In the genomic region with DNA sequence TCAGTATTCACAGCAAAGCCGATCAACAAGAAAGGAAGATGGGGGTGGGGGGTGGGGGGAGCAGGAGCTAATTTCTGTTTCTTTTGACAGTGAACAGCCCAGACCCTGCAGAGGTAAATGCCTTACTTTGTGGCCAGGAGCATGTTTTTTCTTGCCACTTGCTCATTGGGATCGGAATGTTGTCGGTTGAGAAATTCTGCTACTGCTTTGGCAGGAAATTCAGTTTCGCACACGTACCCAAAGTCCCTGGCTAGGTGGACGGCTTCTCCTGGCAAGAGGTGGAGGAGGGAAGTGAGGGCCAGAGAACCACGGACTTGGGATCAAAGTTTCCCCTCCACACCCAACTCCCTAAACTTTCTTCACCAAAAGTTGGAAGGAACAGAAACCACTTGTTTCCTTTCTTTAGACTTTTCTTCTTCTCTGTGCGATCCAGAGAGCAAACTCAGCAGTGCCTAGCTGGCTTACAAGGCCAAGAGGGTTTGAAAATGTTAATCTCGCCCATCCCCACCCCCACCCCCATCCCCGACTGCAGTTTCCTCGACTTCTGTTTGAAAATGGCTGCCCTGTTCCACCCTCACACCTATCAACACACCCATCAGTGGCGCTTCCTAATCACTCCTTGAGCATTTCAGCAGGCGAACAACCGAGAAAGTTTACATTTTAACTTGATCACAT, we compare ENCODE assay signal across 19 mouse cellular contexts. TPM values are rescaled to one million over a fixed set of nuclear protein-coding genes. Genes with fewer than 3 reads are reported as not detected.
A peak's percentile ranks its signal among the peaks of the same experiment; 100 is the strongest.
DNase-seq lines count a peak whose midpoint lies in the region; ATAC-seq and TF ChIP-seq lines count a peak whose summit lies in the region.
"Had no signal": no experiment of that assay in that cellular context is flagged by ENCODE, and none has a peak within 500 bp of the region (broad histone marks: within the 10 kb centered on the region; RNA-seq: fewer than 3 reads in every experiment).

No protein-coding gene starts in this region.

- H3K27ac ChIP-seq in heart, embryonic 10.5 days = no peak overlapping the region
- H3K27ac ChIP-seq in lung, embryonic 14.5 days (ENCODE audit: low read depth) = no peak overlapping the region
- peak overlapping the region; percentile 28; the same call in 1 of the 2 replicates for H3K27ac ChIP-seq in embryonic facial prominence, embryonic 11.5 days (replicated peaks; ENCODE audit: low read depth, low read length)
- H3K27ac ChIP-seq in limb, embryonic 14.5 days (replicated peaks; ENCODE audit: low read depth, low read length) = peak overlapping the region; percentile 33; the same call in 1 of the 2 replicates
- H3K27ac ChIP-seq: forebrain, embryonic 15.5 days; heart, embryonic 15.5 days; lung, embryonic 15.5 days; midbrain, embryonic 12.5 days had no signal

- TF ChIP-seq POLR2A in limb, embryonic 14.5 days (IDR thresholded peaks at IDR 0.05; ENCODE audit: borderline replicate concordance, extremely low read depth, insufficient read depth, insufficient read length) = no peak

- peak; percentile 56 for DNase-seq in heart, embryonic 10.5 days (ENCODE audit: low spot score)
- DNase-seq in heart, postnatal 14 days = no peak
- no peak for DNase-seq in lung, embryonic 14.5 days
- DNase-seq in lung, postnatal 4 days = no peak
- peak; percentile 51 for DNase-seq in embryonic facial prominence, embryonic 11.5 days (ENCODE audit: low spot score)
- DNase-seq in limb, embryonic 14.5 days (ENCODE audit: low spot score) = no peak
- DNase-seq in layer of hippocampus, adult 9-10 months (ENCODE audit: low spot score) = no peak
- DNase-seq in adrenal gland, postnatal 14 days = no peak
- DNase-seq: adrenal gland, postnatal 25 days; cerebellum, adult 9-11 months; embryo, embryonic 11 days; gastrocnemius, postnatal 10 days; kidney, postnatal 10 days; left cerebral cortex, postnatal 4 days; thymus, postnatal 36 days had no signal

- H3K27me3 ChIP-seq in heart, embryonic 10.5 days (ENCODE audit: insufficient read depth, poor library complexity, severe bottlenecking) = peaks cover 81% of the 10 kb centered on the region
- peaks cover 86% of the 10 kb centered on the region for H3K27me3 ChIP-seq in lung, embryonic 14.5 days (ENCODE audit: insufficient read depth, low read length)
- peaks cover 7% of the 10 kb centered on the region for H3K27me3 ChIP-seq in embryonic facial prominence, embryonic 11.5 days (ENCODE audit: control insufficient read depth, insufficient read depth, low read length)
- peaks cover 51% of the 10 kb centered on the region for H3K27me3 ChIP-seq in limb, embryonic 14.5 days (ENCODE audit: control insufficient read depth, insufficient read depth, low read length)

- H3K9ac ChIP-seq in lung, embryonic 14.5 days = no peak overlapping the region
- H3K9ac ChIP-seq in embryonic facial prominence, embryonic 11.5 days (replicated peaks; ENCODE audit: low read length) = no peak overlapping the region
- H3K9ac ChIP-seq in limb, embryonic 14.5 days (ENCODE audit: low read depth, low read length, severe bottlenecking) = no peak overlapping the region
- H3K9ac ChIP-seq: forebrain, embryonic 15.5 days; heart, embryonic 15.5 days; lung, embryonic 15.5 days; midbrain, embryonic 12.5 days had no signal

- H3K36me3 ChIP-seq in heart, embryonic 10.5 days = no peaks in the 10 kb centered on the region
- H3K36me3 ChIP-seq in lung, embryonic 14.5 days (ENCODE audit: insufficient read depth) = no peaks in the 10 kb centered on the region
- no peaks in the 10 kb centered on the region for H3K36me3 ChIP-seq in embryonic facial prominence, embryonic 11.5 days (replicated peaks; ENCODE audit: control insufficient read depth, insufficient read depth, low read depth, low read length)
- H3K36me3 ChIP-seq in limb, embryonic 14.5 days (ENCODE audit: control insufficient read depth, insufficient read depth, low read length) = no peaks in the 10 kb centered on the region
- H3K36me3 ChIP-seq: forebrain, embryonic 15.5 days; heart, embryonic 15.5 days; lung, embryonic 15.5 days; midbrain, embryonic 12.5 days had no signal

- 0 out of 2 replicates have a peak overlapping the region, but pooled peaks have one; percentile 5 for H3K4me3 ChIP-seq in heart, embryonic 10.5 days
- no peak overlapping the region for H3K4me3 ChIP-seq in lung, embryonic 14.5 days (ENCODE audit: low read depth, low read length)
- no peak overlapping the region for H3K4me3 ChIP-seq in embryonic facial prominence, embryonic 11.5 days (ENCODE audit: low read depth, low read length)
- no peak overlapping the region for H3K4me3 ChIP-seq in limb, embryonic 14.5 days (replicated peaks; ENCODE audit: low read length)
- H3K4me3 ChIP-seq: forebrain, embryonic 15.5 days; heart, embryonic 15.5 days; lung, embryonic 15.5 days; midbrain, embryonic 12.5 days had no signal

- ATAC-seq in lung, embryonic 14.5 days (ENCODE audit: insufficient read depth) = no peak
- ATAC-seq in embryonic facial prominence, embryonic 11.5 days (replicated peaks; ENCODE audit: insufficient number of reproducible peaks, low FRiP score, low TSS enrichment, low read depth) = no peak
- ATAC-seq in limb, embryonic 14.5 days (ENCODE audit: low FRiP score, low read depth) = no peak
- ATAC-seq: forebrain, embryonic 15.5 days had no signal

- peaks cover 20% of the 10 kb centered on the region for H3K4me1 ChIP-seq in heart, embryonic 10.5 days
- H3K4me1 ChIP-seq in lung, embryonic 14.5 days (ENCODE audit: insufficient read depth) = no peaks in the 10 kb centered on the region
- no peaks in the 10 kb centered on the region for H3K4me1 ChIP-seq in embryonic facial prominence, embryonic 11.5 days (ENCODE audit: control insufficient read depth, insufficient read depth, low read length)
- peaks cover 20% of the 10 kb centered on the region; the same call in 1 of the 2 replicates for H3K4me1 ChIP-seq in limb, embryonic 14.5 days (ENCODE audit: control insufficient read depth, insufficient read depth, low read length)

- 13% methylated on average over 14 of the region's 14 CpGs for WGBS in heart, embryonic 10.5 days
- 9% methylated on average over 14 of the region's 14 CpGs for WGBS in lung, embryonic 14.5 days
- WGBS in embryonic facial prominence, embryonic 11.5 days = 12% methylated on average over 14 of the region's 14 CpGs
- 14% methylated on average over 14 of the region's 14 CpGs for WGBS in limb, embryonic 14.5 days

- H3K9me3 ChIP-seq in heart, embryonic 10.5 days = no peaks in the 10 kb centered on the region
- no peaks in the 10 kb centered on the region for H3K9me3 ChIP-seq in lung, embryonic 14.5 days (ENCODE audit: low read depth, low read length)
- no peaks in the 10 kb centered on the region for H3K9me3 ChIP-seq in embryonic facial prominence, embryonic 11.5 days (replicated peaks; ENCODE audit: control insufficient read depth, low read length)
- no peaks in the 10 kb centered on the region for H3K9me3 ChIP-seq in limb, embryonic 14.5 days (ENCODE audit: control insufficient read depth, low read length)
- H3K9me3 ChIP-seq: forebrain, embryonic 15.5 days; heart, embryonic 15.5 days; lung, embryonic 15.5 days; midbrain, embryonic 12.5 days had no signal

- intact Hi-C loops in heart, postnatal 14 days (cut with DNase I) = no loop called here

- no peak for TF ChIP-seq CTCF in lung, embryonic 14.5 days (IDR thresholded peaks at IDR 0.05; ENCODE audit: low read depth)

- 0 out of 2 replicates have a peak overlapping the region, but pooled peaks have one; percentile 6 for H3K4me2 ChIP-seq in lung, embryonic 14.5 days
- H3K4me2 ChIP-seq in embryonic facial prominence, embryonic 11.5 days (ENCODE audit: low read depth, low read length) = peak overlapping the region; percentile 3; the same call in 1 of the 2 replicates
- H3K4me2 ChIP-seq in limb, embryonic 14.5 days (replicated peaks; ENCODE audit: low read depth, low read length, severe bottlenecking) = peak overlapping the region; percentile 10; the same call in 1 of the 2 replicates
- H3K4me2 ChIP-seq: forebrain, embryonic 15.5 days; heart, embryonic 15.5 days; lung, embryonic 15.5 days; midbrain, embryonic 12.5 days had no signal

RNA-seq across cellular contexts. Expression of a gene that starts 19.0 kb away (rescaled TPM):
- 1.0 and 1.6 TPM in 2 replicates for polyA plus RNA-seq in heart, embryonic 10.5 days (2016; fragmentation: Nextera tagmentation; extraction: Ambion mirVana)
- under 1 TPM; 0.22 to 0.26 TPM for total RNA-seq in heart, postnatal 14 days (2021)
- polyA plus RNA-seq in lung, embryonic 14.5 days (2014; fragmentation: Nextera tagmentation; extraction: Ambion mirVana) = 0.11 and 0.19 TPM in 2 replicates
- 7.7 and 8.4 TPM in 2 replicates for polyA plus RNA-seq in embryonic facial prominence, embryonic 11.5 days (2014; fragmentation: Nextera tagmentation; extraction: Ambion mirVana)
- polyA plus RNA-seq in limb, embryonic 14.5 days (2012; rRNA removed) = 21.5 and 23.9 TPM in 2 replicates
- 9.6 and 12.8 TPM in 2 replicates for polyA plus RNA-seq in limb, embryonic 14.5 days (2014; fragmentation: Nextera tagmentation; extraction: Ambion mirVana)
- 0.30 and 0.38 TPM in 2 replicates for total RNA-seq in adrenal gland, postnatal 14 days (2021)

Comparison
In these comparisons a context has a peak if more than half of its experiments do, and no peak if none do; other contexts are left out.
1. DNase-seq: peak in heart, embryonic 10.5 days (single experiment) and embryonic facial prominence, embryonic 11.5 days (single experiment); none in heart, postnatal 14 days (0 of 2), lung, embryonic 14.5 days (single experiment), lung, postnatal 4 days (0 of 2), limb, embryonic 14.5 days (single experiment), layer of hippocampus, adult 9-10 months (single experiment) and adrenal gland, postnatal 14 days (single experiment).
2. H3K27ac ChIP-seq: peak in embryonic facial prominence, embryonic 11.5 days (single experiment) and limb, embryonic 14.5 days (single experiment); none in heart, embryonic 10.5 days (single experiment) and lung, embryonic 14.5 days (single experiment).
3. Peak in every context shown above with its lines, with median percentiles within 50 percentile points of each other: H3K4me2 ChIP-seq.